Mouse (Mus musculus): ENCODE measurements around the gene Atp5h.
"Not testable (repeated sequence)": the region's sequence is repeated elsewhere in the genome, so short reads cannot be mapped to it uniquely, and the experiment has no call there.

Gene Atp5h

DNA sequence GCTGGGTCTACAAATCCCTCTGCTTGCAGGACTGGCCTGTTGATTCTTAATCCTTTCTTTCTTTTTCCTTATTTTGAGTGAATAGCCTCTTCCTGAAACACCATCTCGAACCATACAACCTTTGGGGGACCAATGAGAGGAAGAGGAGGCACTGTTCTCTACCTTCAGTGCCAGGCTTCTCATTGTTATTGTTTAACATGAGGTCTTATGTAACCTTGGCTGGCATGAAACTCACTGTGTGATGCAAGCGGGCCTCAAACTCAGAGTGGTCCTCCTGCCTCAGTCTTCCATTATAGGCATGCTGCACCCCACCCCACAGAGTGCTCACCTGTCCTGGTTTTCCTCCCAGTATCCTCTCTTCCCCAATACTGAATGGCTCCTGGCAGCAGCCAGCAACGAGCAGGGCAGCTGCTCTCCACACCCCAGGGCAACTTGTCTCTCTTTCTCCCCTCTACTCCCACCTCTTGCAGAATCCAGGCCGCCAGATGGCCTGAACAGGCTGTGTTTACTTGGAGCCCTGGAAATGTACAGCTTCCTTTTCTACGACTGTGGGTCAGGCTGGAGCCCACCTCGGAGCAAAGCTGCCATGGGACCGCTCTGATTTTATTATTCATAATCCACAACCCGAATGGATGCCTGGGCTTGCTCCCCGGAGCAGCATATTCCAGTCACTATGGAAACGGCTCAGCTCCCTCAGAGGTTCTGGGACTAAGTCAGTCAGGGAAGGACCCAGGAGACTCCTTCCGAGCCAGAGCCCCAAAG is 19.0 kb downstream of the Atp5h start:
- DNase-seq (ENCODE audit: low read depth, low spot score): no peak

- no peak for DNase-seq (ENCODE audit: low read depth, low spot score)
Observed at GRCm38 (mm10) chr11:115400126-115400525, 19.6 kb downstream of the Atp5h start.

DNA sequence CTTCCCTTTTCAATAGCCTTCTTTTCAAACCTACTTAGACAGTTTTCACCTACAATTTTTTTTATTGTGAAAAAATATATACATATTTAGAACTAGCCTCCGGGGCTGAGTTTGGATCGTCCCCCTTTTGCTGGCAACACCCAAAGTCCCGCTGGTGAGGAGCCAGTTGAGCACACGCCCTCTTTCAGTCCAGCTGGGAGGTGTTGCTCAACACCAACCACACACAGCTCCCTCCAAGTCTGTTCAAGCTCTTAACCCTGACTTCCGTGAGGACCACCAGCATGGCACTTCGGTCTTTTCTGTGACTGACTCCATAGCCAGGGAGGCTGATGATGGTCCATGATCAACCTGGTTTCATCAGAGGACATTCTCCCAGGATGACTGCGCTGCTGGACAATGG is 21.7 kb downstream of the Atp5h start:
- no peak for DNase-seq (ENCODE audit: low read depth, low spot score)

- no peak for DNase-seq (ENCODE audit: low read depth, low spot score)
Observed at GRCm38 (mm10) chr11:115393721-115394325, 25.9 kb downstream of the Atp5h start.

DNA sequence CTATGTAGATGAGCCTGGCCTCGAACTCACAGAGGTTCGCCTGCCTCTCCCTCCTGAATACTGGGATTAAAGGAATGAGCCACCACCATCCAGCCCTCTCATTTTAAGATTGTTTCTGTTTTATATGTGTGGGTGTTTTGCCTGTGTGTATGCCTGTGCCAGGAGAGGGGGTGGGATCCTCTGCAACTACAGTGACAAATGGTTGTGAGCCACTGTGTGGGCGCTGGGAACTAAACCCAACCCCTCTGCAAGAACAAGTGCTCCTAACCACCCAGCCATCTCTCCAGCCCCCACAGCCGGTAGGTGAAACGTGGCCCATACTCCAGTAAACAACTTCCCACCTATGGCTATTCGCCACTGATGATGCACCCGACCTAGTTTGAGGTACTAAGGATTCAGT is 28.4 kb downstream of the Atp5h start:
- DNase-seq (ENCODE audit: low read depth, low spot score): no peak

- not testable (repeated sequence) for DNase-seq (ENCODE audit: low read depth, low spot score)
Observed at GRCm38 (mm10) chr11:115386859-115387258, 32.9 kb downstream of the Atp5h start.

GRCm38 (mm10) chr11:115384587-115384986 is 35.2 kb downstream of the Atp5h start:
- DNase-seq (ENCODE audit: low read depth, low spot score): no peak

DNA sequence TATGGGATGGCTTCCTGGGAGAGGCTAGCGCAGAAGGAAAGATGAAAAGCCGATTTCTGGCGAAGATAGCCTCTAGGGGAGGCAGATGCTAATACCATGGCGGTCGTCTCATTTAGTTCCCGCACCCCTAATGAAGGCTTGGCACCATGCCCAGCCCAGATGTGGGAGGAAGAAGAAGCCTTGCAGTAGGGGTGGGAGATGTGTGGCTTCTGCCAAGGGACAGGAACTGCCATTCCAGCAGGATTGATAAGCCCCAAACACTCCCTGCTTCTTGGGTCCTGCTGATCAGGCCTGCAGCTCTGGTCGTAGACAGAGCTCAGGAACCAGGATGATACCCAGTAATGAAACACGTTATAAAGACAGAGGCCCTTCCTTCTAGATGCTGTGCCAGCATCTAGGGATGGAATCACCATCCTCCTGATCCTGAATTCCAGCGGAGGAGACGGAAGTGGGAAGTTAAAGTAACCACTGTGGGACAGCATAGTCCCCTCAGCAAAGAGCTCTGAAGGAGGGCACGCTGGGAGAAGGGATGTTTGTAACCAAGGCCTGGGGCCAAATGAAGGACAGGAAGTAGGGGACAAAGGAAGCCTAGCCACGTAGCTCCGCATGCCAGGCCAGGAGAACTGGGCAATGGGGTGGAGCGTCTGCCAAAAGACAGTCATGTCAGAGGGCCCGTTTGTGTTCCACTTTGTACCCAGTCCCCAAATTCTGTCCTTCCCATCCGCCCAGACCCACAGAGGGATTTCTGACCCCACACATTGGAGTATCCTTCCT is 35.9 kb downstream of the Atp5h start:
- DNase-seq (ENCODE audit: low read depth, low spot score): no peak

DNA sequence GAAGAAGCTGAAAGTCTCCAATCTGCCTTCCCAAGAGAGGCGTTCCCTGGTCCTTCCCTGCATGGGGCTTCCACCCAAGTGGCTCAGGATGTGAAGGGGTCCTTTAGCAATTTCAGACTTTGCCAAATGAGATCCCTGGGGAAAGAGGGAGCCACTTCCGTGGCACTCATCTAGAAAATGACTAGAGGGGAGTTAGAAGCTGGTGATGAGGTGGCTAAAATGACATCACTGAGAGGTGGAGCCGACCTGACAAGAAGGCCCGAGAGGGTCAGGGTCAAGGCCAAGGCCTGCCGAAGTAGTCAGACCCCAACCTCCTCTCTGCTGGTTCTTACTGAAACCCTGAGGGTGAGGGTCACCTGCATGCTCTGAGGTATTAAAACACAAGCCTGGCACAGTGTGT is 36.9 kb downstream of the Atp5h start:
- DNase-seq (ENCODE audit: low read depth, low spot score): no peak

DNA sequence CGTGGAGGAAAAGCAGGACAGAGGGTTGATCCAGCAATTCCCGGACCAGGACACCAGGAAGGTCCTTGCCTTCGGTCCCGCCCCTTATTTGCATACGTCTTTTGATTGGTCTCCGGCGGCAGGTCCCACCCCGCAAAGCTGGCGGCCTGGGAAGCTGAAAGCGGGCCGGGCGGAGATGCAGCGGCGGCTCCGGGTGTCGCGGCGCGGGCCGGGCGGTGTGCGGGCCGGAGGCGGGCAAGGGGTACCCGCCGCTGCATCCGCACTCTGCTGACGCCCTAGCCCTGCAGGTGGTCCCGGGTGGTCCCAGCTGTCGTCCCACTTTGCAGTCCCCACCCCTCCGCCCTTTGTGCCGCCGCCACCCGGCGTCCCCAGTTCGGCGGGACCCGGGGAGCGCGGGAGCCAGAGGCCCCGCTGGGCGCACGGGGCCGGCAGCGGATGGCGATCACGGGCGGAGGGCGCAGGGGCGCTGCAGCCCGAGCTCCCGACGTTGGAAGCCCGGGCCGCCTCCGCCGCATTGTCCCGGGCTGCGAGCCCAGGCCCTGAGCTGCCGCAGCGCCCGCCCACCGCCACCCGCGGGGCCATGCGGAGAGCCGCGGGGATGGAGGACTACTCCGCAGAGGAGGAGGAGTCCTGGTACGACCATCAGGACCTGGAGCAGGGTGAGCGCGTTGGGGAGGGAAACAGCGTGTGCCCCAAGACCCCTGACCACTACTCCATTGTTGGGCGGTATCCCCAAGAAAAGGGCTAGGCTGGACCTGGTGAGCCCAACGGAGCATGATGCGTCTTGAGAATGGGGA is 37.8 kb downstream of the Atp5h start, which contains the start of gene Cdr2l:
Cdr2l (plus strand) TSS at position 174 of the 797 bp plus-strand sequence.
- DNase-seq (ENCODE audit: low read depth, low spot score): no peak

GRCm38 (mm10) chr11:115381276-115381675 is 38.5 kb downstream of the Atp5h start:
- no peak for DNase-seq (ENCODE audit: low read depth, low spot score)

- no peak for DNase-seq (ENCODE audit: low read depth, low spot score)
Observed at GRCm38 (mm10) chr11:115377854-115378253, 41.9 kb downstream of the Atp5h start.

DNA sequence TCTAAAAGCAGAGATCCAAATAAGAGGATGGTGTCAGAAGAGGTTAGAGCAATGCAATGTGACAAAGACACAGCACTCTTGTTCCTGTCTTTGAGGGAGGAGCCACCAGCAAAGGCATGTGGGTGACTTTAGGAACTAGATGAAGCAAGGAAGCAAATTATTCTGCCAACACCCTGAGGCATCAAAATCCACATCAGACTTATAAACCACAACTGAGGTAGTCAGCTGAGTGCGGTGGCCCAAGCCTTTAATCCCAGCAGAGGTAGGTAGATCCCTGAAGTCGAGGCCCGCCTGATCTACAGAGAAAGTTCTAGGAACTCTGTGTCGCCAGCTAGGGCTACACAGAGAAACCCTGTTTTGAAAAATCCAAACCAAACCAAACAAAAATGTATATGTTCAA is 42.5 kb downstream of the Atp5h start:
- DNase-seq (ENCODE audit: low read depth, low spot score): no peak

GRCm38 (mm10) chr11:115376722-115377121 is 43.0 kb downstream of the Atp5h start:
- DNase-seq (ENCODE audit: low read depth, low spot score): no peak

GRCm38 (mm10) chr11:115374695-115375425 is 44.9 kb downstream of the Atp5h start:
- no peak for DNase-seq (ENCODE audit: low read depth, low spot score)

GRCm38 (mm10) chr11:115373805-115374694 is 45.7 kb downstream of the Atp5h start:
- no peak for DNase-seq (ENCODE audit: low read depth, low spot score)

GRCm38 (mm10) chr11:115372737-115373136 is 47.0 kb downstream of the Atp5h start:
- DNase-seq (ENCODE audit: low read depth, low spot score): no peak

- no peak for DNase-seq (ENCODE audit: low read depth, low spot score)
Observed at GRCm38 (mm10) chr11:115372015-115372414, 47.7 kb downstream of the Atp5h start.

- no peak for DNase-seq (ENCODE audit: low read depth, low spot score)
Observed at GRCm38 (mm10) chr11:115371354-115371753, 48.4 kb downstream of the Atp5h start.

- DNase-seq (ENCODE audit: low read depth, low spot score): no peak
Observed at GRCm38 (mm10) chr11:115370368-115370767, 49.4 kb downstream of the Atp5h start.
